ENCODE assay signal across 10 mouse cellular contexts in genomic region chr14:73106957-73107356, GRCm38 (mm10). TPM values are rescaled to one million over a fixed set of nuclear protein-coding genes. Genes with fewer than 3 reads are reported as not detected.
DNase-seq lines count a peak whose midpoint lies in the region; ATAC-seq and TF ChIP-seq lines count a peak whose summit lies in the region.
"Had no signal": no experiment of that assay in that cellular context is flagged by ENCODE, and none has a peak within 500 bp of the region (broad histone marks: within the 10 kb centered on the region; RNA-seq: fewer than 3 reads in every experiment).

No protein-coding gene starts in this region.

- 54% methylated on average over 4 of the region's 4 CpGs for WGBS in forebrain, embryonic 12.5 days
- 58% methylated on average over 4 of the region's 4 CpGs for WGBS in forebrain, embryonic 15.5 days
- 50% methylated on average over 4 of the region's 4 CpGs for WGBS in lung, embryonic 15.5 days

- H3K4me2 ChIP-seq in forebrain, embryonic 12.5 days, result no peak overlapping the region
- H3K4me2 ChIP-seq in forebrain, embryonic 15.5 days (replicated peaks), result no peak overlapping the region
- peak overlapping the region; percentile 22; the same call in 1 of the 2 replicates for H3K4me2 ChIP-seq in lung, embryonic 15.5 days

- no peaks in the 10 kb centered on the region for H3K79me2 ChIP-seq in MEL (ENCODE audit: control insufficient read depth, insufficient read depth, low read length, poor library complexity)

- no peak overlapping the region for H3K4me3 ChIP-seq in forebrain, embryonic 12.5 days (replicated peaks)
- H3K4me3 ChIP-seq in forebrain, embryonic 15.5 days, result no peak overlapping the region
- H3K4me3 ChIP-seq in MEL (ENCODE audit: control insufficient read depth in 1 of 2, insufficient read depth in 1 of 2, low read depth in 2 of 2, low read length in 2 of 2), result peak overlapping the region; percentile 51 to 73
- no peak overlapping the region for H3K4me3 ChIP-seq in lung, embryonic 15.5 days
- H3K4me3 ChIP-seq: hindbrain, embryonic 12.5 days had no signal

- no peak for TF ChIP-seq CTCF in MEL (IDR thresholded peaks at IDR 0.05 in 2 of 3, conservative IDR thresholded peaks at IDR 0.05 in 1 of 3; ENCODE audit: control insufficient read depth in 1 of 3, insufficient read depth in 1 of 3, low read depth in 2 of 3, low read length in 3 of 3, poor library complexity in 1 of 3, severe bottlenecking in 1 of 3)

- H3K4me1 ChIP-seq in forebrain, embryonic 12.5 days, result peaks cover 10% of the 10 kb centered on the region
- H3K4me1 ChIP-seq in forebrain, embryonic 15.5 days, result no peaks in the 10 kb centered on the region
- H3K4me1 ChIP-seq in MEL (ENCODE audit: control insufficient read depth in 1 of 2, insufficient read depth in 2 of 2, low read length in 2 of 2), result peaks cover 9 to 44% of the 10 kb centered on the region in 2 experiments
- H3K4me1 ChIP-seq in lung, embryonic 15.5 days, result 0 out of 2 replicates have a peak, but pooled peaks cover 7% of the 10 kb centered on the region
- H3K4me1 ChIP-seq: hindbrain, embryonic 12.5 days had no signal

- DNase-seq in MEL (ENCODE audit: low read depth, low spot score), result no peak
- peak; percentile 64 for DNase-seq in kidney, postnatal 10 days
- DNase-seq in left cerebral cortex, adult 8-10 months (ENCODE audit: low spot score in 2 of 2), result no peak
- no peak for DNase-seq in retina, postnatal 1 day
- no peak for DNase-seq in adrenal gland, postnatal 14 days
- DNase-seq: gastrocnemius, postnatal 14 days had no signal

- no peaks in the 10 kb centered on the region for H3K9me3 ChIP-seq in forebrain, embryonic 12.5 days
- H3K9me3 ChIP-seq in forebrain, embryonic 15.5 days, result no peaks in the 10 kb centered on the region
- H3K9me3 ChIP-seq in MEL (replicated peaks; ENCODE audit: insufficient read depth, low read length), result no peaks in the 10 kb centered on the region
- no peaks in the 10 kb centered on the region for H3K9me3 ChIP-seq in lung, embryonic 15.5 days
- H3K9me3 ChIP-seq: hindbrain, embryonic 12.5 days had no signal

- 0 out of 2 replicates have a peak, but pooled peaks have one; percentile 23 for ATAC-seq in forebrain, embryonic 12.5 days (ENCODE audit: low FRiP score)
- no peak for ATAC-seq in forebrain, embryonic 15.5 days (replicated peaks)
- peak; percentile 57; the same call in 1 of the 2 replicates for ATAC-seq in lung, embryonic 15.5 days (ENCODE audit: borderline replicate concordance, extremely low read depth, low FRiP score, low TSS enrichment)

- H3K27me3 ChIP-seq in forebrain, embryonic 12.5 days, result no peaks in the 10 kb centered on the region
- no peaks in the 10 kb centered on the region for H3K27me3 ChIP-seq in forebrain, embryonic 15.5 days
- no peaks in the 10 kb centered on the region for H3K27me3 ChIP-seq in MEL (ENCODE audit: control insufficient read depth in 1 of 2, insufficient read depth in 2 of 2, low read length in 2 of 2)
- H3K27me3 ChIP-seq in lung, embryonic 15.5 days, result peaks cover 7% of the 10 kb centered on the region; the same call in 1 of the 2 replicates
- H3K27me3 ChIP-seq: hindbrain, embryonic 12.5 days had no signal

- no peak for TF ChIP-seq POLR2A in MEL (IDR thresholded peaks at IDR 0.05; ENCODE audit: control insufficient read depth in 1 of 2, insufficient read depth in 1 of 2, low read depth in 1 of 2, low read length in 2 of 2, poor library complexity in 1 of 2)

- TF ChIP-seq RAD21 in MEL (IDR thresholded peaks at IDR 0.05; ENCODE audit: low read depth, low read length), result no peak

- no peak for TF ChIP-seq EP300 in MEL (IDR thresholded peaks at IDR 0.05; ENCODE audit: low read depth in 1 of 2, low read length in 2 of 2)

- H3K9ac ChIP-seq in forebrain, embryonic 12.5 days, result no peak overlapping the region
- no peak overlapping the region for H3K9ac ChIP-seq in forebrain, embryonic 15.5 days (replicated peaks)
- peak overlapping the region; percentile 61 for H3K9ac ChIP-seq in MEL (ENCODE audit: control insufficient read depth, low read depth, low read length, poor library complexity, severe bottlenecking)
- H3K9ac ChIP-seq in lung, embryonic 15.5 days, result no peak overlapping the region
- H3K9ac ChIP-seq: hindbrain, embryonic 12.5 days had no signal

- H3K27ac ChIP-seq in forebrain, embryonic 12.5 days, result no peak overlapping the region
- H3K27ac ChIP-seq in forebrain, embryonic 15.5 days (replicated peaks), result no peak overlapping the region
- 0 out of 2 replicates have a peak overlapping the region, but pooled peaks have one; percentile 3 for H3K27ac ChIP-seq in MEL (ENCODE audit: control insufficient read depth, low read depth, low read length)
- peak overlapping the region; percentile 31 for H3K27ac ChIP-seq in lung, embryonic 15.5 days
- H3K27ac ChIP-seq: hindbrain, embryonic 12.5 days had no signal

- no peaks in the 10 kb centered on the region for H3K36me3 ChIP-seq in forebrain, embryonic 12.5 days (replicated peaks)
- no peaks in the 10 kb centered on the region for H3K36me3 ChIP-seq in forebrain, embryonic 15.5 days
- peaks cover 0 to 36% of the 10 kb centered on the region in 2 experiments; a peak in 2 of 4 replicates for H3K36me3 ChIP-seq in MEL (ENCODE audit: control insufficient read depth in 1 of 2, insufficient read depth in 2 of 2, low read length in 2 of 2)
- no peaks in the 10 kb centered on the region for H3K36me3 ChIP-seq in lung, embryonic 15.5 days
- H3K36me3 ChIP-seq: hindbrain, embryonic 12.5 days had no signal

TF ChIP-seq in MEL, 35 proteins besides CTCF, POLR2A, EP300 and RAD21:
- TF ChIP-seq POLR2AphosphoS2 (IDR thresholded peaks at IDR 0.05; ENCODE audit: low read length) (no peak), HCFC1 (IDR thresholded peaks at IDR 0.05; ENCODE audit: low read depth, low read length) (no peak), SIN3A (IDR thresholded peaks at IDR 0.05; ENCODE audit: low read length) (no peak), MAX (IDR thresholded peaks at IDR 0.05; ENCODE audit: low read length) (peak; percentile 68; the same call in 1 of the 2 replicates), ELF1 (IDR thresholded peaks at IDR 0.05; ENCODE audit: low read depth, low read length) (no peak), TBP (IDR thresholded peaks at IDR 0.05; ENCODE audit: low read depth, low read length) (no peak), BHLHE40 (IDR thresholded peaks at IDR 0.05; ENCODE audit: borderline replicate concordance, low read depth, low read length) (no peak), UBTF (IDR thresholded peaks at IDR 0.05; ENCODE audit: borderline replicate concordance, insufficient read depth, low read depth, low read length) (no peak), SMC3 (IDR thresholded peaks at IDR 0.05; ENCODE audit: low read depth, low read length) (no peak), ZMIZ1 (IDR thresholded peaks at IDR 0.05; ENCODE audit: low read depth, low read length) (no peak), KAT2A (conservative IDR thresholded peaks at IDR 0.05; ENCODE audit: low read depth, low read length) (no peak), CHD1 (IDR thresholded peaks at IDR 0.05; ENCODE audit: low read depth, low read length) (no peak), NRF1 (IDR thresholded peaks at IDR 0.05; ENCODE audit: insufficient read depth, low read depth, low read length, poor library complexity, severe bottlenecking) (no peak), MYB (IDR thresholded peaks at IDR 0.05; ENCODE audit: low read depth, low read length) (no peak), MYC (IDR thresholded peaks at IDR 0.05; ENCODE audit: low read depth, low read length) (peak; percentile 74), USF1 (IDR thresholded peaks at IDR 0.05; ENCODE audit: low read depth, low read length) (peak; percentile 70), POLR2AphosphoS5 (IDR thresholded peaks at IDR 0.05; ENCODE audit: borderline replicate concordance, low read depth, low read length) (no peak), MAZ (IDR thresholded peaks at IDR 0.05; ENCODE audit: low read depth, low read length) (no peak), GABPA (IDR thresholded peaks at IDR 0.05; ENCODE audit: low read depth, low read length) (no peak), E2F4 (IDR thresholded peaks at IDR 0.05; ENCODE audit: borderline replicate concordance, low read depth, low read length) (no peak), ZNF384 (IDR thresholded peaks at IDR 0.05; ENCODE audit: low read depth, low read length) (no peak), JUND (IDR thresholded peaks at IDR 0.05; ENCODE audit: low read depth, low read length) (no peak), MEF2A (IDR thresholded peaks at IDR 0.05; ENCODE audit: extremely low read depth, insufficient replicate concordance, low read depth, low read length, poor library complexity, severe bottlenecking) (no peak), RCOR1 (IDR thresholded peaks at IDR 0.05; ENCODE audit: low read depth, low read length) (no peak), MAFK (IDR thresholded peaks at IDR 0.05; ENCODE audit: borderline replicate concordance, low read depth, low read length) (no peak), TCF12 (IDR thresholded peaks at IDR 0.05; ENCODE audit: low read depth, low read length) (no peak), MXI1 (IDR thresholded peaks at IDR 0.05; ENCODE audit: low read depth, low read length) (peak; percentile 63)

RNA-seq across cellular contexts. Expression of gene Rcbtb2, which starts 15.9 kb away (rescaled TPM):
- polyA plus RNA-seq in forebrain, embryonic 12.5 days (2016; fragmentation: Nextera tagmentation; extraction: Ambion mirVana), result 118 and 136 TPM in 2 replicates
- 87.5 and 90.8 TPM in 2 replicates for polyA plus RNA-seq in forebrain, embryonic 15.5 days (2015; fragmentation: Nextera tagmentation; extraction: Ambion mirVana)
- total RNA-seq in MEL (2012; rRNA removed), result 5.4 and 8.6 TPM in 2 replicates
- polyA plus RNA-seq in MEL (2012; ENCODE audit: insufficient read depth in 1 of 2, insufficient read length in 2 of 2, low read depth in 1 of 2, low replicate concordance in 2 of 2, missing spikeins in 1 of 2), result 10 to 100 TPM in 1 of 2 experiments, not detected in 1; 13.8 TPM
- 110 and 121 TPM in 2 replicates for polyA plus RNA-seq in lung, embryonic 15.5 days (2015; fragmentation: Nextera tagmentation; extraction: Ambion mirVana)
- 10 to 100 TPM; 19.7 to 25.8 (median 23.6) TPM for total RNA-seq in left cerebral cortex, adult 8-10 months (2022)
- total RNA-seq in adrenal gland, postnatal 14 days (2021), result 39.5 and 41.3 TPM in 2 replicates

RNA-seq across cellular contexts. Expression of gene Cysltr2, which starts 58.0 kb away (rescaled TPM):
- polyA plus RNA-seq in forebrain, embryonic 12.5 days (2016; fragmentation: Nextera tagmentation; extraction: Ambion mirVana), result not detected in 2 replicates
- polyA plus RNA-seq in forebrain, embryonic 15.5 days (2015; fragmentation: Nextera tagmentation; extraction: Ambion mirVana), result 0.42 TPM in 1 of 2 replicates, not detected in the other
- total RNA-seq in MEL (2012; rRNA removed), result not detected in 2 replicates
- polyA plus RNA-seq in MEL (2012; ENCODE audit: insufficient read depth in 1 of 2, insufficient read length in 2 of 2, low read depth in 1 of 2, low replicate concordance in 2 of 2, missing spikeins in 1 of 2), result under 1 TPM in 1 of 2 experiments, not detected in 1; 0.22 TPM
- 0.65 and 1.0 TPM in 2 replicates for polyA plus RNA-seq in lung, embryonic 15.5 days (2015; fragmentation: Nextera tagmentation; extraction: Ambion mirVana)
- 1 to 10 TPM in 1 of 4 experiments, under 1 TPM in 1, not detected in 2; 0.52 to 1.2 TPM for total RNA-seq in left cerebral cortex, adult 8-10 months (2022)
- 0.63 and 0.86 TPM in 2 replicates for total RNA-seq in adrenal gland, postnatal 14 days (2021)
- total RNA-seq: gastrocnemius, postnatal 14 days had no signal
- polyA plus RNA-seq: hindbrain, embryonic 12.5 days had no signal

Comparison
In these comparisons a context has a peak if more than half of its experiments do, and no peak if none do; other contexts are left out.
1. H3K27ac ChIP-seq: peak in MEL (single experiment) and lung, embryonic 15.5 days (single experiment); none in forebrain, embryonic 12.5 days (single experiment) and forebrain, embryonic 15.5 days (single experiment).
2. H3K4me3 ChIP-seq: peak in MEL (2 of 2); none in forebrain, embryonic 12.5 days (single experiment), forebrain, embryonic 15.5 days (single experiment) and lung, embryonic 15.5 days (single experiment).